Mouse (Mus musculus) ovary, postnatal 10 days (tissue): ENCODE results near the gene Tmeff2.

Experiments
- DNase-seq: peaks from one replicate; pipeline ENCODE4 v3.0.0; 2022; ENCODE audit warnings: low spot score

Gene Tmeff2

GRCm38 (mm10) chr1:50980591-50980990, 80.1 kb downstream of the Tmeff2 start:
- no peak for DNase-seq

DNA sequence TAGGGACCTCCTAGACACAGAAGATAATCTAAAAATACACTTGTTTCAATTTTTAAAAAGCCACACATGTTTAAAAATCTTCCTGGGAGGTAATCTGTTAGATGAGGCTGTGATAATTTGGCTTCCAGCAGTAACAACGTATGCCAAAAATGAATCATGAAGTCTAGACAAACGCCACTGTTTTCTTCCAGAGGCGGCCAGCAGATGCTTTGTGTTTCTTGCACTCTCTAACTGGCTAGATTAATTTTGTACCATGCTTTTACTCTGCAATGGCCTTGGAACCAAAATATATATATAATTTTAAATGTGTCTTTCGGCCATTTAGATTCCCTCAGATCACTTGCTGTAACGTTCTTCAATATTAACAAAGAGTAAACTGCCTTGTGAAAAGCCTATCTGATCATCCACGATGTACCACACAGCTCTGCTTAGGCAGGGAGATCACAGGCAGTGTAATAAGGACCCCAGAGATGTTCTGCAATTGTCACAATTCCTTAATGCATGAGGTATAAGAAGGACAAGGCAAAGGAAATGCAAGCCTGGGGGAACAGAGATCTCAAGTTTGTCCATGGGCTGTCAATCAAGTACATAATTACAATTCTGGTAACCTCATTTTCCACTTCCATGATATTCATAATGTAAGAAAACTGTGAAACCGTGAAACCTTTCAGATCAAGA, 80.8 kb downstream of the Tmeff2 start:
- no peak for DNase-seq

GRCm38 (mm10) chr1:50990661-50991060, 90.2 kb downstream of the Tmeff2 start:
- no peak for DNase-seq

DNA sequence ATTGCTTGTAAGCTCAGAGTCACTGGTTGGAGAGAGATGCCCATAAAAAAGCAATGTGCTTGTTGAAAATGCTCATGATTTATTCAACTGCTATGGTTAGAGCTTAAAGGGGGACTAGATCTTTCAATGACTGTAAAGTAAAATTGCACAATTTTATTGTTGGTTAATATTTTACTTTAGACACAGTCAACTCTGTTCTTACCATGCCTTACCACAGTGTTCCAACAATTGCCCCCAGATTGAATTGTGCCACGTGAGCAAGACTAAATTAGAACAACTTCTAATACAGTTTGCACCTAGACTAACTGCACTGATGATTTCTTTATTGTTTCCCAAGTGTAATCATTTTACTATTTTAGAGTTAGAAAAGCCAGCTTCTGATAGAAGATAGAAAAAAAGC, 94.1 kb downstream of the Tmeff2 start:
- no peak for DNase-seq

DNA sequence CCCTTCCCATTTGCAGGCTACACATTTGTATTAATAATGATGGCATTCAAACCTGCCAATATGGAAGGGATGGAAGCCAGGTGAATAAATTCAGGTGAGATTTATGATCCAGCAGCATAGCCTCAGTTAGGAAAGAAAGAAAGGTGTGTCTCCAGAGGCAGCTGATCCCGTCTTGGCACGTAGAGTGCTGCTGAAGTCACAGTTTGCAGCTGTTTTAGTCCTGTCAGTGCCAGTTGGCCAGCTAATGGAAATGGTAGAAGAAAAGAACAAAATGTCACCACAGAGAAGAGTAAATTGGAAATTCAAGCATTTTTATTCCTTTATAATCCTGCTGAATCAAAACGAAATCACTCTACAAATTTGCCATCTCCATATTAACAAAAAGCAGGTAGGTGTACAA, 99.3 kb downstream of the Tmeff2 start:
- DNase-seq = no peak

DNA sequence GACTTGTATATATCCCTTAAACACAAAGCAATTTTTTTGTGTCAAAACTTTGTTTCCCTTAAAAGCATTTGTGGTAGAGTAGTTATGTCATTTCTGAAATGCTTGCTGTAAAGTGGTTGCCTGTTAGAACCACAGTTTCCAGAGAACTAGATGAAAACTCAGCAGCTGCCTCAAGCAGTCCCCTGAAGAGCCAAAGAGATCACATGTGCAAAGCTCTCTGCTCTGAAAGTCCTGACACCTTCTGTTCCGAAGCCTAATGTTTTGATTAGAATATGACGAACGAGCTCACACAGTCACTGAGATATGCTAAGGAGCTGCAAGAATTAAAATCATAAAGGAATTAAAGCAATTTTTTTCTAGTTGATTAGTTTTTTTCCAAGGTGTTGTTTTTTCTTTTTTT, 107.9 kb downstream of the Tmeff2 start:
- DNase-seq = no peak

- DNase-seq = no peak
Measured at GRCm38 (mm10) chr1:51040249-51040648, 139.8 kb downstream of the Tmeff2 start.

DNA sequence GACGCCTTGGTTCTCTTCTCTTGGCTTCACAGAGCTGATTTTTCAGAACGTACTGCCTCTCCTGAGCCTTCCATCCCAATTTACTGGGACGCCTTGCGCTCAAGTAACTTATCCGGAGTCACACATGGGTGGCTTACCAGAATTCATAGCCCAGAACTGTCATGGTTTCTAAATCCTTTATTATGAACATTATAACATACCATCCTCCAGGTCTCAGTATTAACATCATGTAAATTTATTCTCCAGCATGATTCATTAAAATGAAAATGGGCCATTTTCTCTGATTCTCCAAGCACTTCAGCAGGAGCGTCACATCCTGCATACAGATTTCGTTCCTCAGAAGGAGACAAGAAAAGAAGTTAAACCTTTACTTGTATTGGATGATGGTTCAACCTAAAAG, 144.4 kb downstream of the Tmeff2 start:
- no peak for DNase-seq

DNA sequence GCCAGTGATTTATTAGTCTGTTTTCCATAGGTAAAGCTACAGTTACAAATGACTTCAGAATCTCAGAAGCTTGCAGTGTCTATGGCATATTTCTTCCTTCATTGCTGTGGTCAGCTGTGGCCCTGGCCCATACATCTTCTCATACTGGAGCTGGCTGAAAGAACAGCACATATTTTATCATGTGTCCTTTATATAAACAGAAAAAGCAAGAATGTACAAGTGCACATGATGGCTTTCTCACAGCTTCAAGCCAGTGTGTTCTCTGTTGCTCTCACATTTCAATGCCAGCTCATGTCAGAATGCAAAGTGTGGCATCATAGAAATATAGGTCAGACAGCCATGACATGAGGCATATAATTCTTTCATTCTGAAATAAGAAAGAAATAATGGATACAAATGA, 164.1 kb downstream of the Tmeff2 start:
- no peak for DNase-seq

DNA sequence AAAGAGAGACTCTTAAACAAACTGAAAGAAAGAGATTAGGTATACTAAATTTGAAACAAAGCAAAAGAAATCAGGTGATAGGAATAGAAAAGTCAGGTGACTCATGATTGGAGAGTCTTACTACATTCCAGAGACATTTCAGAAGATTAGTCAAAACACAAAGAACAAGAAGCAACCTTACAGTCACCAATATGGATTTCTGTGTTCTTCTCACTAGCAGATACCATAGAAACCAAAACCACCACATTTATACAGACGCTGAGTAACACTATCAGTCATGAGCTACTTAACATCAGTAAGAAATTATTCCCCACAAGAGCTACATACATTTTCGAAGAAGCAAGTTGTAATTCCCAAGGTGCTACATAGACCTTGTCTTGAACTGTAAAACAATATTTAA, 165.2 kb downstream of the Tmeff2 start:
- DNase-seq = no peak

DNA sequence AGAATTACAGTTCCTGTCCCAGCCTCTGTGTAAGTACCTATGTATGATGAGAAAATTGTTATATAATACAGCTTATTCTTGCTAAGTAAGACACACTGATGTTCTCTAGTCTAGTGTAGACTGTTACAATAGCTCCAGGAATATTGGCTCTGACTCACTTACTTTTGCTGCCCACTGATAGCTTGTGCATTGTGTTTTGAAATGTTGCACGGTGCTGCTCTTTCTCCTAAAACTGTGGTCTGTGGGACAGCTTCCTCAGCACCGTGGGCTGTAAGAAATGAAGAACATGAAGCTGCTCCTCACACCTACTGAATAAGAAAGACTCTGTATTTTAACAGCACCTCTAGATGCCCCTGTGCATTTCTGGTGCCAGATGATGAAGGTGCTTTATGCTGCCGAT, 168.4 kb downstream of the Tmeff2 start:
- DNase-seq = no peak

DNA sequence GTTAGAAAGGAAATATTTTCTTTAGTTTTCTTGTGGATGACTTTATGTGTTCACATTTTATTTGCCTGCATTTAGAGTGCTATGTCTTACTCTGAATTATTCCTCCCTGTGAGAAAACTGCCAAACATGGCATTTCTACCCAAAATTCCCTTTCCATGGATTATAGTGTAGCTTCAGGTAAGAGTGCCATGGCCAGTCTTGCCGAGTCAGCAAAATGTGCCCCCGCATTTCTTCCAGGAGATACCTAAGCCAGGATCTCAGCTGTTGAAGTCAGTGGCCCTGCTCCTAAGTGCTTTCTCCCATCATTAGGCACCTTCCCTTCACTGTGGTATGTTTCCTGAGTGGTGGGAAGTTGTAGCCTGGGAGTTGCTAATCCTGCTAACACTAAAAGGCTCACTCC, 168.8 kb downstream of the Tmeff2 start:
- DNase-seq = no peak

DNA sequence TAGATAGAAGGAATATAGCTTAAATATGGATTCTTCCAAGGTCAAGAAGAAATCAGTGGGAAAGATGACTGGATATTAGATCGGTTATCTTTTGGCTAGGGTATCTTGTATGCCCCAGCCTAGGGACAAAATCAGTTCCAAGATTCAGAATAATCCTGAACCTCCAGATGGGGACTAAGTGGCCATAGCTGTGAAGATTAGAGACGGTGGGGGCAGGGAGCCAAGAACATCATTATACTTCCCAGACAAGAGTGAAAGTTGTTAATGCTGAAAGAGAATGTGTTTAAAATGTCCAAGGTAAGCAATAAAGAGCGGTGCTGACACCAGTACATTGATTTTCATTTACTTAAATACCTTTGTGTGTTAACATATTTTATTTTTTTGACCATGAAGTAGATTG, 173.6 kb downstream of the Tmeff2 start:
- DNase-seq = no peak

GRCm38 (mm10) chr1:51075785-51076771, 175.6 kb downstream of the Tmeff2 start:
- no peak for DNase-seq

DNA sequence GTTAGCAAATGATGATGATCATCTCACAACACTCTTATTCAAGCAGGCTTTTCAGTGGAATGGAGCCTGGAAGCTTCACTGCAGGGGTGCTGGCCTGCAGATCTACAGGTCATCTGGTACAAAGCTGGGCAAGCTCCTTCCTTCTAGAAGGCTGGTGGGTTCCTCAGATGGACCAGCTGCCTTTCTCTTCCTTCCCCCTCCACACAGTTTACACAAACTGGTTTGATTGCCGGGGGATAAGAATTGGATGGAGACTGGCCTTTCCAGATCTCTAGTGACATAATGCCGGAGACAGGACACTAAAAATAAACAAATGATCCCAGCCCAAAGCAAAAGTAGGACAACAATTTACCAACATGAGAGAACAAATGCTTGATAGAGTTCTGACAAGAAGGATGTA, 188.5 kb downstream of the Tmeff2 start:
- no peak for DNase-seq

GRCm38 (mm10) chr1:51089803-51090202, 189.4 kb downstream of the Tmeff2 start:
- no peak for DNase-seq

DNA sequence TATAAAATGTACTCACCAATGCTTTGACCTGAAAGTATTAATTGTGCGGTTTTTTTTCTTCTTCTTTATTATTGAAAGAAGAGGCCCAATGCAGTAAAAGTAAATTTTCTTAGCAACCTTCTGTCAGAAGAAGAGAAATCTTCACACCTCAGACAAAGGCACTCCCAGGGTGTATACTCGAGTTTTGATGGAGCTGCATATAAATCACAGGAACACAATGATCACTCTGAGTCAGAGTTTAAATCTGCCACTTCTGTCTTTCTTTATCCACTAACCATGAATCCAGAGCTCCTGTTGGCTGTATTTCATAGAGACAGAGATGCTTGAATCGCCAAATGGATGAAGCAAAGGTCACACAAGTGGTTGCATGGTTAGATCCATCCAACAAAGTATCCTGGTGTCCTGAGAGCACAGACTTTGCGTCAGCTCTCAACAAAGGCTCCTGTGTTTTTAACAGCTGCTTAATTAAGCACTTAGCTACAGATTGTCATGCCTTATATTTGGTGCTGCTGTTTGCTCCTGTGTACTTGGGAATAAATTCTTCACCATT, 189.8 kb downstream of the Tmeff2 start:
- DNase-seq = no peak

- DNase-seq = no peak
Measured at GRCm38 (mm10) chr1:51094713-51095112, 194.3 kb downstream of the Tmeff2 start.

DNA sequence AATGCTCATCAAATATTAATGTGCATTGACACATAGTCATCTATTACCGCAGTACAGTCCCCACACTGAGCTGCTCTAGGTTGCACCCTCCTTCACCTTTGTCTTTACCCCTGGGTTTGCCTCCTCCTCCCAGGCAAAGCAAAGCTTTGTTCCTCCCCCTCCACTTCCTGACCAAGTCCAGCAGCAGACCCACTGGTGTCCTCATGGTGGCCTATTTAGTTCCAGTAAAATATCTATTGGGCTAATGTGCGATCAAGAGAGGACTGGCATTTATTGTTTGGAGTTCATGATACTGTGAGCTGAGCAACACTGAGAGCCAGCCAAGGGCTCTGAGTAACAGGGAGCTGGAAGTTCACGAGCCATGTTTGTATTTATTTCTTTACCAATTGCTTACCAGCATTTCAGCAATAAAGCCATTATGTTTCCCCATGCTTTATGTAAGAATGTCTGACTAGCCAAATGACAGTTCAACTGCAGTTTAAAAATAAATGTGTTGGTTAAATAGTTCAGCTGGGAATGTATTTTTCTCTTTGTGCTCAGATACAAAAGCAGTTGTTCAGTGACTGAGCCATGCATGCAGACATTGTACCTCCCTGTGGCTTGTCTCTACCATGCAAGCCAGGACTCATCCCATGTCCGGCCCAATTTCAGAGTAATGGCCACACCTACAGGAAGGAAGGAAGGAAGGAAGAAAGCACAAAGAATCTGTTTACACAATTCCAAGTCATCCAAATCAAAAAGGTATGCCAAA, 196.6 kb downstream of the Tmeff2 start:
- no peak for DNase-seq

- DNase-seq = no peak
Measured at GRCm38 (mm10) chr1:51101034-51101590, 200.7 kb downstream of the Tmeff2 start.

DNA sequence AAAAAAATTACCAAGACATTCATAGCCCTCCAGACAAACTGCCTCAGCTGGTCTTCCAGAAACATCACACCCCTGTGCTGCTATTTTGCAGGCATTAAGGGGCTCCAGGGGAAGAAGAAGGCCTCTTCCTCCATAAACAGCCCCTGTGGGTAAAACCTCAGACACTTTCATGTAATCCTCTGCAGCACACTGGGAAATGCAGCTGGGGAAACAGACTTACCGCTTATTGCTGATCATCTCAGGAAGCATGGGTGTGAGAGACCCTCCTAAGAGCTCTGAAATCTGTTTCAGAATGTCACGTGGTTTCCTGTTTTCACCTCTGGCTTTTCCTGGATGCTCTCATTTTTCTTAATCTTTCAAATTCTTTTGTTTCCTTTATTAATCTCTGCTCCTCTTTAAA, 204.3 kb downstream of the Tmeff2 start:
- DNase-seq = no peak

DNA sequence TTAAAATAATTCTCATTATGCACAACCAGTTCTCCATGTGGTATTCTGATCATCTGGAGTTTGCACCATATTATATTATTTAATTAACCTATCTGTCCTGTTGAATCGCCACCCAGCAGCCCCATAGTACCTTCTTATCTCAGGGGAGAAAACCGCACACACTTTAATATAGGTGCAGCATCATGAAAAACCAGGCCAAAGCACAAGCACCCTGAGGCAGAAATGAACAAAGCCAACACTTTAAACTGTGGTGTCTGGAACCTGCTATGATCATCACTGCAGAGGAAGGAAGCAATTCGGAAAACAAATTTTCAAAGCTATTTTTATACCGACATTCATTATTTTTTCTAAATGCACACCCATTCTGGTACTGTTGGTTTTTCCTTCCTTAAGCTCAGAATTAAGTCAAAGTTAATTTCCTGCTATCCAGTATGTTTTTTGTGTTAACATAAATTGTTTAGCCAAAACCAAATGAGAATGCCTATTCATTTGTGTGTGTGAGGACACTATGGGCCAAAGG, 206.0 kb downstream of the Tmeff2 start:
- DNase-seq = no peak
